Mouse (Mus musculus): Measurements from ENCODE around the gene Akap10.
"Not testable (repeated sequence)": the region's sequence is repeated elsewhere in the genome, so short reads cannot be mapped to it uniquely, and the experiment has no call there.

Gene Akap10

DNA sequence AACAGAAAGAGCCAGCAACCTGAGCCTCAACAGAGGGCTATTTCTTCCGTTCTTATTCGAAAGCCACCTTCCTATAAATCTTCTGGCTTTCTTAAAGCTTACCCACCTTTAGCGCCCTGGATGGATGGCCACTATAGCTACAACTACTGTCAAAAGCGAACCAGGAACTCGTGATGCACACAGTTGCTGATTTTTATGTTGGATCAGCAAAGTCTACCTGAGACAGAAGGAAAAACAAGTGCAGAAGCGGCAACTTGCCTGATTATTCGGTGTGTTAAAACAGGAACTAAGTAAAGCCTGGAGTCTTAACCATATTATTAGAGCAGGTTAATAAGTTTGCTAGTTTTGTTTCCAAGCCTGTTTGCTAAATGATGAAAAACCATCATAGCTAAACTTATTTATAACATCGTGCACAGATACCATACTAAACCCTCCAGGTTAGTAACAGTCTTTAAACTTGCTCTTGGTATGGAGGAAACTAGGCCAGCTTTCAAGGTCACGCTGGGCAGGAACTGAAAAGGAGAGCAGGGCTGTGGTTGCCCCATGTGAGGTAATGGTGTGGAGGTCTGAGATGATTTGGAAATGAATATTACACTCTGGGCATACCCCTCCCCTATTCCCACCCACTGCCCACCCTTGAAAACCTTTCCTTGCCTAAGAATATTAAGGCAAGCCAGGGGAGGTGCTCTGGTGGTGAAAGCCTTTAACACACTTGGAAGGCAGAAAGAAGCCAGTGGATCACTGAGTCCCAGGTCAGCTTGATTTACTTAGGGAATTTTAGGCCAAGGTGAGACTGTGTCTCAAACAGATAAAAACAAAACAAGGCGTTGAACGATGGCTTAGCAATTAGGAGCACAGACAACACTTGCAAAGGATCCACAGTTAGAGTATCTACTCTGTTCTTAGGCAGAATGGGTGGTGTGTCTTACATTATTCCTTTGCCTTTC, 861 bp upstream of the Akap10 start:
- DNase-seq (ENCODE audit: low spot score in 2 of 2): no peak

DNA sequence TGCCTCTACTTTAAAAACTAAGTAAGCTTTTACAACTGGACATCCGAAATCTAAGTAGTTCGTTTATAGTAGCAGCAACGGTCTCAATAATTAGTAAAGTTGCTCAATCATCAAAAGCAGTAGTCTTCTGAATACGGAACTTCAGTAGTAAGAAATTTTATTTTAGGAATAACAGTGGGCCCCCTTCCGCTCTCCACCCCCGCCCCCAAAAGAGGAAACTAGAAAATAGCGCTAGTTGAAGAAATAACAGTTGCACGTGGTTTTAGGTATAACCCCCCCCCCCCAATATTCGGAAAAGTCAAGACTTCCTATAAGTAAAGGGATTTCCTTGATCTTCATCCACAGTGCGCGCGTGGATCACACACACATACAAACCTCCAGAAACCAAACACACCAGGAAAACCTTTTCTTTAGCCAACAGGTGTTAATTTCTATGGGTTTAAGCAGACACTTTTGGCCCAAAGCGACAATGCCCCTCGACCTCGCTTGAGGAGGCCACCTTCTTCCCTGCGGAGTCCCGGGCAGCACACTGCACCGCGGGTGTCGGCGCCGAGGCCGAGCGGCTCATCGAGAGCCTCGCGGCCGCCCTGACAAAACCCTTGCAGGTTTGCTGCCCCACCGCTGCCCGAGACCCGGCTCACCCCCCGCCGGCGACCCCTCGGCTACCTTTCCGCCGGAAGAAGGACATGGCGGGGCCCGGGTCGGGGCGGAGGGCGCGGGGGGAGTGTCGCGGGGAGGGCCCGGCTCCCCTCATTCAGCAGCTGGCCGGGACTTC, 542 bp downstream of the Akap10 start:
- no peak for DNase-seq (ENCODE audit: low spot score in 2 of 2)

DNA sequence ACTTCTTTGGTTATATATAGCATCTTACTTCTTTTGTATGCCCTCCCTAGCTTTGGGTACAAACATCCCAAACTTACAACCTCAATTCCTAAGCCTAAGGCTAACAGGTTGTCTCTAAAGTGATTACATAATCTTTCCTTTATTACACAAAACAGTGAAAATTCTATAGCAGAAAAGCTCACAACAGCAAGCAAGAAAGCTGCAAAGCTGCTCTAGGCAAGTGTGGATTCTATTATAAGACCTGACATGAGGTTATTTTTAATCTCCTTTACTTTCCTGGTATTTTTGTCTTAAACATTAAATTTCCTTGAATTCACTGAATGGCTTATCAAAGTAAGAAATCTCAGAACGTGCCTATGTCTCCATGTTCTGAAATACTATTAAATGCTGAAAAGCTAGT, 6.7 kb downstream of the Akap10 start:
- no peak for DNase-seq (ENCODE audit: low spot score in 2 of 2)

GRCm38 (mm10) chr11:61919702-61920101, 10.3 kb downstream of the Akap10 start:
- no peak for DNase-seq (ENCODE audit: low spot score in 2 of 2)

GRCm38 (mm10) chr11:61908315-61908714, 21.7 kb downstream of the Akap10 start:
- no peak for DNase-seq (ENCODE audit: low spot score in 2 of 2)

DNA sequence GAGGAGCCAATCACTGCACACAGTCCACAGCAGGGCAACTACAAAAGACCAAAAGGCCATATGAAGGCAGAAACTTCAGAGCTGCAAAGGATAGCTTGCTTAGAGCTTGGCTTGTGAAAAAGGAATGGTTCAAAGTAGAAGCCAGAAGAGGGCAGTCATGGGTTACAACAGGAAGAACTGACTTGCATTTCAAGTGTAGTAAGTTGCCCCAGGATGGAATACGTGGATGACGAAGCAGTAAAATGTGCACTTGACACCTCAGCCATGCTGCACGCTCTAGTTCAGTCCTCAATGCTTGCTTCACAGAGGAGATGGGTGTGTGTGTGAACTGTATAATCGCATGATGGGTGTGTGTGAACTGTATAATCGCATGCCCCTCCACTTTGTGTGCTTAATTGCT, 47.9 kb downstream of the Akap10 start:
- no peak for DNase-seq (ENCODE audit: low spot score in 2 of 2)

DNA sequence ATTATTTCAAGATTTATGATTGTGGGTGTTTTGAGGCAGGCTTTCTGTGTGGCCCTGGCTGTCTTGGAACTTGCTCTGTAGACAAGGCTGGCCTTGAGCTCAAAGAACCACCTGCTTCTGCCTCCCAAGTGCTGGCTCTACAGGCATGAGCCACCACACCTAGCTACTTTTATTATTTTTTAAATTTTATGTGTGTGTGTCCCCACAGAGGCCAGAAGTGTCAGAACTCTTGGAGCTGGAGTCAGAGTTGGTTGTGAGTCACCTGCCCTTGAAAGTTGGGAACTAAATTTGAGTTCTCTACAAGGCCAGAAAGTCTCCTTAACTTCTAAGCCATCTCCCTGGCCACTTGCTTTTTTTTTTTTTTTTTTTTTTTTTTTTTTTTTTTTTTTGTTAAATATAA, 50.1 kb downstream of the Akap10 start:
- DNase-seq (ENCODE audit: low spot score in 2 of 2): no peak

DNA sequence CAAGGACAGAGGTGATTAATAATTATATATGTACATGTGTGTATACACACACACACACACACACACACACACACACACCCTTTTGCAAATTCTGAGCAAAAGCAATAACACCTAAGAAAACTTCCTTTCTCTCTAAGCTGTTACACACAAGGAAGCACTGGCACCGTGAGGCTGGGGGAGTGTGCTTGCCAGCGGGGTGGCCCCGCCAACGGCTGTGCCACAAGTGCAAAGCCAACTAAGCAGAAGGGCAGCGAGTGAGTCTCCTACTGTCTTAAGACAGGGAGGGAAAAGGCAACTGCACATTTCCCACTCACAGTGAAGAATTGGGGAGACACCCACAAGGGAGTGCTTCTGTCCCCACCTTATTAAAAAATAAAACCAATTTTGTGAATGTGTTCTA, 58.2 kb downstream of the Akap10 start:
- DNase-seq (ENCODE audit: low spot score in 2 of 2): no peak

DNA sequence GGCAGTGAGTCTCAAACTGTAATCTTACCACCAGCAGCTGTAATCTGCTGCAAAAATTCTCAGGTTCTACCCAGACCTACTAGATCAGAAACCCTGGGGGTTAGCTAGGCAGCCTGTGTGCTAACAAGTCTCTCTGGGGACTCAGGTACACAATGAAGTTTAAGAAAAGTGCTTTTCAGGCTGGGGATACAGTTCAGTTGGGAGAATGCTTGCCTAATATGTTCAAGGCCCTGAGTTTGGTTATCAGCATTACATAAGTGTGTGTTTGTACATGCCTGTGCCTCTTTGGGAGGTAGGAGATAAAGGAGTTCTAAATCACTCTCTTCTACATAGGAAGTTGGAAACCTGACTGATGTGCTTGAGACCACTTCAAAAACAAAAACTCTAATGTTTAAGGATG, 63.2 kb downstream of the Akap10 start:
- DNase-seq (ENCODE audit: low spot score in 2 of 2): no peak

DNA sequence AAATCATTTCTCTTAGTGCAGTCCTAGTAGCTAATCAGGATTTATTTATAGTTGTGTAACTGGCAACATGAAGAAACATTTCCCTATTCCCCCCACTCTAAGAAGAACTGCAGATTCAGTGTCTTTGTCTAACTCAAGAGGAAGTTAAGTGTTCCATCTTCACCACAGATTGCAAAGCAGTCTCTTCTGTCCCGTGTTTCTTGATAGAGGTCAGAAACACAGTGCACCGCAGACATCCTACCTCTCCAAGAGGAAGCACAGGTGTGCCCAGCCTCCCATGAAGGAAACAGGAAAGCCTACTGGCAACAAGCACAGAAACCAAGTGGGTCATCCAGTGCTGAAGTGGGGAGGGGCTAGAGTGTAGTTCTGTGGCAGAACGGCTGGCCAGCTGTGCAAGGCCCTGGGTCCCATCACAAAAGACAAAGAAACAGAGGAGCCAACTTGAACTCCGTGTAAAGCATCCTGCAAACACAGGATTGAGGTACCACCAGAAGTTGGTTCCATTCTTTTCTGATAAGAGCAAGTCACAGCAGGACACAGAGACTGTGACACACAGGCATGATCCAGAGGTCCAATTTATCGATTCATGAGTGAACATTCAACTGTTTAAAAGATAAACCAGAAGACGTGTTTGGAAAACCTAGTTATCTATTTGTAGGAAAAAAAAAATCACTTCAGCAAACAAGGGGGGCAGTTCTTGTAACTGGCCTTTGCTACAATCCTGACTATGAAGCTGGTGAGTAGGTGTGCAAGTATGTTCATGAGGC, 68.1 kb downstream of the Akap10 start:
- no peak for DNase-seq (ENCODE audit: low spot score in 2 of 2)

GRCm38 (mm10) chr11:61859316-61859715, 70.7 kb downstream of the Akap10 start:
- DNase-seq (ENCODE audit: low spot score in 2 of 2): no peak

DNA sequence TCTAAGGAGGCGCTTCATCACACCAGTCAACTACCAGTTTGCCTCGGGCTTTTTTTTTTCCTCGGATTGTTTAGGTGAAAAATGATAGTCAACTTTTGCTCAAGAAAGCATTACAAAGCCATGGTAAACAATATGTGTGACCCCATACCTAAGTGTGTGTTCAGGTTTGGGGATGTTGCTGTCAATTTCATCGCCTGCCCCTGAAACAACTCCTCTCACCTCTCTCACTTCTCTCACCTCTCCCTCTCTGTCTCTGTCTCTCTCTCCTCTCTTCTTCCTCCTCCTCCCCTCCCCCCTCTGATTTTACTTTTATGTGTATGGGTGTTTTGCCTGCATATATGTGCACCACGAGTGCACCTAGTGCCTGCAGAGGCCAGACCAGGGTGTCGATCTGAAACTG, 74.5 kb downstream of the Akap10 start:
- DNase-seq (ENCODE audit: low spot score in 2 of 2): no peak

DNA sequence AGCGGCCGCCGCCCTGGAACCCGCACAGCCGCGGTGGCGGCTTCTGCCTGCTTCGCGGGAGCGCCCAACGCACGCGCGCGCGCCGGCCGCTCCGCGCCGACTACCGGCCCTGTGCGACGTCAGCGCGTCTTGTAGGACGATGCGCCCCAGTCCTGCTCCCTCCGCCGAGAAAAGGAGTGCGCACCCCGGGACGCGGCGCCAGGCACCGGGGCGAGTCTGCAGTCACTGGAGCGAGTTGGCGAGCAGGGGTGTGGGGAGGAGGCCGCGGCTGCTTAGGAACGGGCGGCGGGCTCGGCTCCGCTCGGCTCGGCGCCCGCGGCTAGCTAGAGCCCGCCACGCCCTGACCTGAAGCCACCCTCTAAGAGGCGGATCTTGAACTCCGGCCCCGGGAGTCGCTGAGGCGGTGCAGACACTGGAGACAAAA, 75.1 kb downstream of the Akap10 start, which contains the start of gene Ulk2:
Ulk2 (minus strand) TSS at position 86 of the 424 bp plus-strand sequence.
- peak; percentile 82 to 93 for DNase-seq (ENCODE audit: low spot score in 2 of 2)

GRCm38 (mm10) chr11:61854211-61854987, 75.7 kb downstream of the Akap10 start:
- DNase-seq (ENCODE audit: low spot score in 2 of 2): peak; percentile 83 to 89

DNA sequence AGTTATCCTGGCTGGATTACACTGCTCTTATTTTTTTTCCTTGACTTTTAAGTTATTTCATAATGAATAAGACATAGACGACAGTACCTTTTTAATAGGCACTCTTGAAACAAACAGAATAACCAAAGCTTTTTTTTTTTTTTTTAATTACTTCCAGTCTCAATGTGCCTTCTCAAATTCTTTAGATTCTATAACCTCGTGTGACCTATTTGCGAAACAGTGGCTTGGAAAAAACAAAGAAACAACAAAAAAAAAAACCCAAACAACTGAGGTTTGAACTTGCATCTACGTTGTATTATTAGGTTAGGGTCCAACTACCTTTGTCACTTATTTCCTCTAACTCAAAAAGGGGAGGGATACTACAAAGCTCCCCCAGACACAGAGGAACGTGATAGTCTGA, 76.4 kb downstream of the Akap10 start:
- DNase-seq (ENCODE audit: low spot score in 2 of 2): no peak

GRCm38 (mm10) chr11:61852916-61853315, 77.1 kb downstream of the Akap10 start:
- no peak for DNase-seq (ENCODE audit: low spot score in 2 of 2)

DNA sequence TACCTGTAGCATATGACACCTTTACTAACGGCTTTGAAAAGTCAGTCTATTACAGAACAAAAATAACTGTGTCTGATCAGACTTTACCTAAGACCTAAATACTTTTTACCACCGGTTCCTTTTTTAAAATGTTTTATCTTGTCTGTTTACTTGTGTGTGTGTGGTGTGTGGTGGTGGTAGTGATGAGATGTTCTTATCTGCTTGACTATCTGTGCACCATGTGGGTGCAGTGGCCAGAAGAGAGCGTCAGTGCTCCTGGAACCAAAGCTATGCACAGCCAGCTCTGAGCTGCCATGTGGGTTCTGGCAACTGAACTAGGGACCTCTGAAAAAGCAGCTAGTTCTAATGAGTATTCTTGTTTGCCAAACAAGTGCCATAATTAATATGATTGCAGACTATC, 78.9 kb downstream of the Akap10 start:
- DNase-seq (ENCODE audit: low spot score in 2 of 2): peak in 1 of 2 experiments; percentile 20

DNA sequence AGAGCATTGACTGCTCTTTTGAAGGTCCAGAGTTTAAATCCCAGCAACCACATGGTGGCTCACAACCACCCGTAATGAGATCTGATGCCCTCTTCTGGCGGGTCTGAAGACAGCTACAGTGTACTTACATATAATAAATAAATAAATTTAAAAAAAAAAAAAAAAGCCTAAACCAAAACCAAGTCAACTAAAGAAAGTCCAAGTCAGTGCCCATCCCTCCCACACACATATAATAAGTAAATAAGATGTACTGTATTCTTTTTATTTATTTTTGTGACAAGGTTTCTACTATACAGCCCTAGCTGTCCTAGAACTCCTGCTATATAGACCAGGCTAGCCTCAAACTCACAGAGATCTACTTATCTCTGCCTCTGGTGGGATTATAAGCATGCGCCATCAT, 89.4 kb downstream of the Akap10 start:
- not testable (repeated sequence) for DNase-seq (ENCODE audit: low spot score in 2 of 2)

DNA sequence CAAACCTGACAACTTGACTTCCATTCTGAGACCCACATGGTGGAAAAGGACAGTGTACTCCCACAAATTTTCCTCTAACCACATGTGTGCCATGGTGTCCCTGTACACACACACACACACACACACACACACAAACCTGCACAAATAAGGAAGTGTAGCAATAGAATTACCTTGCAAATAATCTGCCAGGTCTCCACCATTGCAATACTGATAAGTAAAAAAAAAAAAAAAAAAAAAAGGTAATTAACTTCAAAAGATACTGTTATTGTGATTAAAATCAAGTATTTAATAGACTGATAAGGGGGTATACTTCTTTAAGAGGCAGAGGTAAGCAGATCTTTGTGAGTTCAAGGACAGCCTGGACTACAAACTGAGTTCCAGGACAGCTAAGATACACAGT, 90.1 kb downstream of the Akap10 start:
- DNase-seq (ENCODE audit: low spot score in 2 of 2): no peak

DNA sequence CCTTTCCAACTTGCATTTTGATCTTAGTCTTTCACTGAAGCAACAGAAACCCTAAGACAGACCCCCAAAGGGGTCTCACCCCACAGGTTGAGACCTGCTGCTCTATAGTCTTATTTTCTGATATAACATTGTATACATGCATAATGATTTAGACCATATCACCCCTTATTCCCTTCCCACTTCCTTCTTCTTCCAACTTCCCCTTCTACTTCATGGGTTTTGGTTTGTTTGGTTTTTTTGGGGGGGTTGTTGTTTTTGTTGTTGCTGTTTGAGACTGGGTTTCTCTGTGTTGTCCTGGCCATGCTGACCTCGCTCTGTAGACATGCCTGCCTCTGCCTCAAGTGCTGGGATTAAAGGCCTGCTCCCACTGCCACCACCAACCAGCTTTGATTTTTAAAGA, 90.9 kb downstream of the Akap10 start:
- DNase-seq (ENCODE audit: low spot score in 2 of 2): no peak
